Mouse (Mus musculus) erythroblast, adult 5-6 weeks (primary cell): ENCODE measurements around the gene Thbd. TPM values are rescaled to one million over a fixed set of nuclear protein-coding genes. Genes with fewer than 3 reads are reported as not detected.

ENCODE experiments used
- ATAC-seq: replicated peaks from 2 replicates; pipeline ENCODE4 v1.8.0; 2016; ENCODE audit warnings: moderate number of reproducible peaks, mild to moderate bottlenecking, moderate TSS enrichment, inconsistent platforms; ENCODE audit not compliant: poor library complexity, low FRiP score, severe bottlenecking
- total RNA-seq, 2 experiments: library from RNA; stranded (forward) in 1 of 2; stranded (reverse) in 1 of 2; fragments of 150-400 nt in 1 of 2; fragments of 200-764, 138-1000 nt in 1 of 2; gene quantifications; 2 replicates each; pipeline versions ENCODE4 v1.2.3 to v1.2.4; 2015 to 2017; ENCODE audit warnings: low replicate concordance in 2 of 2

Thbd gene
- total RNA-seq (2015; ENCODE audit: low replicate concordance), result 2.3 and 3.1 TPM in 2 replicates
- 2.9 and 4.7 TPM in 2 replicates for total RNA-seq (2017; ENCODE audit: low replicate concordance)

- ATAC-seq, result no peak
These were observed at the start of gene Thbd for GRCm38 (mm10) chr2:148407870-148408760. Gene Thbd (minus strand): TSS chr2:148408188.

- ATAC-seq, result no peak
These were observed 47.4 kb upstream of the Thbd start for GRCm38 (mm10) chr2:148455341-148455740.

DNA sequence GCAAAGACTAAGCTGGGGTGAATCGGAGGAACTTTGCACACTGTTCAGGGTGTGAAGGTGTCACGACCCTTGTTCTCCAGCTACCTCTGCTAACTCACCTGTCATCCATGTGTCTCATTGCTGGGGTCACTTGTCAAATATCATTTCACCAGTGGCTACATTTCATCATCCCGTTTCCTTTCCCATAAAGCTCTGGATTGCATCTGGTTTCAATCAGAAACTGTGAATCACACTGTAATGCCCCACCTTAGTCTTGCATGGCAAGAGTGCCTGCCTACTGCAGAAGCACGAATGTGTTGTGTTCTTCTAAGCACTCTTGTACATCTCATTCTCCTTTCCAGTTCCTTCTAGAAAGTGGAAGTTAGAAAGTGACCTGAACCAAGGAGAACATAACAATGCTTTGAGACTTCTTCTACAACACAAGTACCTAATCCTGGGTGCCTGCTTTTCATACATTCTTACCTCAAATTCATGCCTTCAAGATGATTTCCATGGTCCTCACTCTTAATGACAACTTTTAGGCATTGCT lies 46.1 kb upstream of the Thbd start:
- ATAC-seq, result no peak

GRCm38 (mm10) chr2:148453061-148453460 lies 45.1 kb upstream of the Thbd start:
- ATAC-seq, result no peak

DNA sequence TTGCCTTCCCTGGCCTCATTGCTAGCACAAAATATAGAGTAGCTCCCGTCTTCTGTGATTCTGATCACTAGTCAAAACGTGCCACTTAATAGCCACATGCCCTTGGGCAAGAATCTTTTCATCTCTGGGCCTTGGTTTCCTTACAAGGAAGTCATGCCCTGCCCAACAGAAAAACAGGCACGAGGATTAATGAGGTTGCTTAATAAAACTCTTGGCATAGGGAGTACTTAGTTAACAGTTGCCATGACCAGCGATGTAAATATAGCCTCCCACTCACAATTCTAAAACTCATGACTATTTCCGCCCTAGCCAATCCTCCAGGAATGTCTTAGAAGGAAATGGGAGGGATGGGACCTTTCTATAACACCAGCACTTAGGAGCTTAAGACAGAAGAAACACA lies 43.5 kb upstream of the Thbd start:
- no peak for ATAC-seq

DNA sequence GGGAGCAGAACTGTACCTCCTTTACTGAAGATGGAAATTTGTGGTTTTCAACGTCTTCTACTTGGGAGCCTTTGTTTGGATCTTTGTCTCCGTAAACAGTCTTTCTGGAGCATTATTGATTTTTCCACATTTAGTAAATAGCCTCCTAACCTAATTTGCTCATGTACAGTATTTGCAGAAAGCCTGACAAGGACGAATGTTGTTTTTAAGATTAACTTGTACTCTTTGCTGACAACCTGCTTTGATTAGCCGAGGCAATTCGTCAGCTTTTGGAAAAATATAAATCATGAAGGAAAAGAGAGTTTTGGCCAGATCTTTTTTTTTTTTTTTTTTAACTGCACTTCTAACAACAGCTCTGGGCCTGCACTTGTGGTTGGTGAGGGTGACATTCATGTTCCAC lies 42.6 kb upstream of the Thbd start:
- ATAC-seq, result no peak

DNA sequence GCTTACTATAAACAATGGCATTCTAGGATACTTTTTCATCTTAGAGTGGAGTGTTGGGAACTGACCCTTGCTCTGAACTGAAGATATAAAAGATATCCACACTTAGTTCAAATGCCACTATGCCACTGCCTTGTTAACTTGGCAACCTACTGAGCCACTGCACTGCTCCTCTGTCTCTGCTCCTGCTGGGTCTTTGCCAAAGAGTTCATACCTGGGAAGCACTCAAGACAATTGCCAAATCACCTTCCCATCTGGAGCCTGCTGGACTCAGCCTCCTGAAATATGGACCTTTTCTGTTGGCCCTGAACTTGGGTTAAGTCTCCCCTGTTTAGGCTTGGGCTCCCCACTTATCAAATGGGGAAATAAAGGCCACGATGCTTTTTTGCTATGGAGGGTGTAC lies 41.7 kb upstream of the Thbd start:
- no peak for ATAC-seq

DNA sequence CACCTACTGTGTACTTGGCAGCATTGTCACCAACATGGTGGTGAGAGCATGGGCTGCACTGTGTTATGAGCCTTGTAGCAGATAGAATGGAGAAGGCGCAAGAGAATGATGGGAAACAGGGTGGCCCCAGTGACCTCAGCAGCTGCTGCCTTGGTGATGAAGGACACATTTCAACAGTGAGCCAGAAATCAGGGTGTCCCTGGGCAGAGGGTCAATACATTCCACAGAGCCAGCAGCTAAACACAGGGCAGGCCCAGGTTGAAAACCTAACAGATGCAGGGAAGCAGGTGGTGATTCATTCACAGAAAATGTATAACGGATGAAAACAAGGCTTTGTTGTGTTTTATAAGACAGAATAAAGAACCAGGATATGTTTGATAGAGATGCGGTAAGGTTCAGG lies 38.5 kb upstream of the Thbd start:
- no peak for ATAC-seq

GRCm38 (mm10) chr2:148445616-148446015 lies 37.6 kb upstream of the Thbd start:
- ATAC-seq, result no peak

GRCm38 (mm10) chr2:148444472-148444871 lies 36.5 kb upstream of the Thbd start:
- no peak for ATAC-seq

DNA sequence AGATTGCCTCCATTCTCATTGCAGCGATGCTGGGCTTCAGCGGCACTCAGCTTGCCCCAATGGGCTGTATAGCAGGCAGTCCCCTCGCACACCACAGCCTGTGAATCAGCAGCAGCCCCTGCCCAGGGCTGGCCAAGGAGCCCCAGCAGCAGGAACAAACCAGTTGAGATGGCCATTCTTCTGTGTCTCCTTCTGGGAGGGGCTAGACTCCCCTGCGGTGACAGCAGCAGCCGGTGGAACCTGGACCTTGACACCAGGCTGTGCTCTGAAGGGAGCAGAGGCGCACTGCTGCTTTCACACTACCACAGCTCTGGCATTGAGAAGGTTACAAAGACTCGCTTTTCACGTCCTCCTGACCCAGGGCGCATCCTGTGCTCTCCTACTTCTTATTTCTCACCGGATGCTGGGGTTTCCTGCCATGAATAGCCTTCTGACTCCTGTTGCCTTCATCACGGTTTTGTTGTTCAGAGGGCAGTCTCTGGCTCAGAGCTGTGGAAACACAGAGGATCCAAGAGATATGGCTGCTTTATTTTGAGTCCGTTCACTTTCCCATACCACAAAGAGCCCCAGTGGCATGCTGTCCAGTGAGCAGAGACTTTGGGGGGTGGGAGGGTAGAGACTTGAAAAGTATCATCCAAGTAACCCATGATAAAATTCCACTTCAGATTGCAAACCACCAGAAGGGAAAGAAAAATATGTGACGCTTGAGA lies 35.4 kb upstream of the Thbd start, which contains the start of gene Cd93:
Gene Cd93, minus strand, starts transcription at position 315 of the 710 bp plus-strand sequence.
- no peak; the same call in 1 of the 2 replicates for ATAC-seq

DNA sequence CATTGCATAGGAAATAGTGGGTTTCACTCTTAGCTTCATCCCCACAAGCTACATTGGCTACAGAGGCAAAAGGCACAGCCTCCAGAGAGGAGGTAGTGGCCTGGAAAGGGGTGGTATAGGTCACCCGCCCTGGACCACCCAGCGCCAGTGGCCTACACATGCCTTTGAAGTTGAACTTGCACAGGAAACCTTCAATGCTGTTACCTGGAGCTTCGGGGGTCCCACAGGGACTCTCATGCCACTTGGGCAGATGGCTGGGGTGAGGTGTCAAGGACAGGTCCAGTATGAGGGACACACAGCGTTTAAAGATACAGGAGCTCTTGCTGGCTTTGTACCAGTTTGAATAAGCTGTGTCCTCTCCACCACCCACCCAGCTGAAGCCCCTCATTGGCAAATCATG lies 34.7 kb upstream of the Thbd start:
- ATAC-seq, result no peak

DNA sequence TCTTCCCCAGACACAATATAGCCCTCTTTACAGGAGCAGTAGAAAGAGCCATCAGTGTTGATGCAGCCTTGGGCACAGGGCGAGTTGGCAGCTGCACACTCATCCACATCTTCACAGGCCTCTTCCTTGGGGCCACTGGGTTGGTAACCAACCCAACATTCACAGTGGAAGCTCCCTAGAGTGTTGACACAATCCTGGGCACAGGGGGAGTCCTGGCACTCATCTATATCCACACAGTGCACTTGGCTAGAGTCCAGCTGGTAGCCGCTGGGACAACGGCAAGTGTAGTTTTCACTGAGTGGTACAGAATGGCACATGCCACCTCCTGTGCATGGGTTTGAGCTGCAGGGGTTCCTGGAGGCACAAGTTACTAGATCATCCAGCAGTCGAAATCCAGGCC lies 34.2 kb upstream of the Thbd start:
- no peak for ATAC-seq

DNA sequence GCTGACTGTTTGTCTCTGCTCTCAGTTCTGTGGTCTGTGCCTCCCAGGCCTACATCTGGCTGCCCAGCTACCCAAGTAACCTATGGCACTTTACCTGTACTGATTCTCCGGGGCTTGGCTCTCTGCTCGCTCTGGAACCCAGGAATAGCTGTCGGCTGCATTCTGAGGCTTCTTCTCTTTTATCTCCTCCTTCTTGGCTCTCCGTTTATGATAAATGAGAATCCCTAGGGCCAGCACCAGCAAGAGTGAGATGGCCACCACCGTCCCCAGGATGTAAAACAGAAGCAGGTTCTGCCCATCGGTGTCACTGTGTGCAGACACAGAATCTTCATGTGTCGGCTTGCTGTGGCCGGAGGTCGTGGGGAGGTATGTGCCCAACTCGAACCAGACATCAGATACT lies 33.4 kb upstream of the Thbd start:
- ATAC-seq, result no peak

GRCm38 (mm10) chr2:148439691-148440276 lies 31.8 kb upstream of the Thbd start:
- no peak for ATAC-seq

GRCm38 (mm10) chr2:148436285-148436684 lies 28.3 kb upstream of the Thbd start:
- no peak for ATAC-seq

DNA sequence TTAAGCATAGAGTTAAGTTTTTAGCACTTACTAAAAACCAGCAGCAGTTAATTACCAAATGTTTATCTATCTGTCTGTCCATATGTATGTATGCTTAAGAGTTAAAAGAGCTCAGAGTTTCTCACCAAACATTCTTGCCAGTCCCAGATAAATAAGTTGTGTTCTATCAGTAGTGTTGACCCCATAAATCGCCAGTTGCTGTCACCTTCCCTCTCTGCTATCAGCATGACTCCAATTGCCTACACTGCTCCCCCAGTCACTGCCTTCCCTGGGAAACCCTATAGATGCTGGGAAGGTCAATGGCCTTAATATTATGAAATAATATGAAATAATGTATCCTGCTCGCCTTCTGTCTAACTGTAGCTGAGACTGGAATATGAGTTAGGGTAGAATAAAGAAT lies 24.4 kb upstream of the Thbd start:
- ATAC-seq, result no peak

GRCm38 (mm10) chr2:148430941-148431340 lies 23.0 kb upstream of the Thbd start:
- ATAC-seq, result no peak

- no peak for ATAC-seq
These were observed 21.1 kb upstream of the Thbd start for GRCm38 (mm10) chr2:148429001-148429505.

DNA sequence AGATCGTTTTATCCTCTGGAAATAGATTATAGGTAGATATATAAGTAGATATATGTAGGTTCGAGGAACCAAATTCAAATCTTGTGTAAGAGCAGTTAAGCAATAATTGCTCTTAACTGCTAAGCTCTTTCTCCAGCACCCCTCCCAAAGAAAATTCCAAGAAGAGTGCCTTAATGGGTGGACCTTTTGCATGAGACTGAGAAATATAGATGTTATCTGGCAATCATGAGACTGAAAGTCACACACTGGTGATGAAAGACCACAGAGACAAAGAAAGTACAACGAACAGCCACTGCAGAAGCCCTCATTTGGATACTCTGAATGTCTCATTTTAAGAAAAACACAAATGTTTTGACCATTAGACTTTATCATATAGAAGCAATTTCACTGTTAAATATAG lies 20.5 kb upstream of the Thbd start:
- ATAC-seq, result no peak
